16 mouse cellular contexts compared by ENCODE assay signal in genomic region chr5:97986656-97987294, GRCm38 (mm10). TPM values are rescaled to one million over a fixed set of nuclear protein-coding genes. Genes with fewer than 3 reads are reported as not detected.
DNase-seq lines count a peak whose midpoint lies in the region; ATAC-seq and TF ChIP-seq lines count a peak whose summit lies in the region.
"Had no signal": no experiment of that assay in that cellular context is flagged by ENCODE, and none has a peak within 500 bp of the region (broad histone marks: within the 10 kb centered on the region; RNA-seq: fewer than 3 reads in every experiment).

No protein-coding gene starts in this region.

- no peak for TF ChIP-seq CTCF in hindbrain, postnatal 0 days (IDR thresholded peaks at IDR 0.05; ENCODE audit: low read depth)

- H3K4me2 ChIP-seq in hindbrain, postnatal 0 days (ENCODE audit: low read depth, low read length) = no peak overlapping the region
- no peak overlapping the region for H3K4me2 ChIP-seq in hindbrain, embryonic 12.5 days (replicated peaks)
- H3K4me2 ChIP-seq: embryonic facial prominence, embryonic 12.5 days; liver, embryonic 12.5 days had no signal

- H3K27ac ChIP-seq in hindbrain, postnatal 0 days = no peak overlapping the region
- no peak overlapping the region for H3K27ac ChIP-seq in hindbrain, embryonic 12.5 days
- H3K27ac ChIP-seq: embryonic facial prominence, embryonic 12.5 days; liver, embryonic 12.5 days; midbrain, embryonic 10.5 days had no signal

- no peak for ATAC-seq in hindbrain, postnatal 0 days
- ATAC-seq in hindbrain, embryonic 12.5 days (ENCODE audit: low FRiP score) = no peak
- ATAC-seq: liver, embryonic 12.5 days had no signal

- no peaks in the 10 kb centered on the region for H3K36me3 ChIP-seq in hindbrain, postnatal 0 days (ENCODE audit: insufficient read depth, low read length)
- no peaks in the 10 kb centered on the region for H3K36me3 ChIP-seq in hindbrain, embryonic 12.5 days

- WGBS in hindbrain, postnatal 0 days = 79% methylated on average over 4 of the region's 4 CpGs
- 91% methylated on average over 4 of the region's 4 CpGs for WGBS in hindbrain, embryonic 12.5 days

- no peaks in the 10 kb centered on the region for H3K9me3 ChIP-seq in hindbrain, postnatal 0 days (ENCODE audit: low read length)
- no peaks in the 10 kb centered on the region for H3K9me3 ChIP-seq in hindbrain, embryonic 12.5 days (replicated peaks)
- H3K9me3 ChIP-seq: embryonic facial prominence, embryonic 12.5 days; liver, embryonic 12.5 days had no signal

- H3K27me3 ChIP-seq in hindbrain, postnatal 0 days (ENCODE audit: insufficient read depth, low read length) = no peaks in the 10 kb centered on the region
- no peaks in the 10 kb centered on the region for H3K27me3 ChIP-seq in hindbrain, embryonic 12.5 days
- H3K27me3 ChIP-seq: embryonic facial prominence, embryonic 12.5 days; liver, embryonic 12.5 days had no signal

- no peaks in the 10 kb centered on the region for H3K4me1 ChIP-seq in hindbrain, postnatal 0 days (ENCODE audit: insufficient read depth, low read length)
- H3K4me1 ChIP-seq in hindbrain, embryonic 12.5 days = no peaks in the 10 kb centered on the region
- H3K4me1 ChIP-seq: liver, embryonic 12.5 days; midbrain, embryonic 10.5 days had no signal

- no peak overlapping the region for H3K9ac ChIP-seq in hindbrain, postnatal 0 days (replicated peaks; ENCODE audit: low read length)
- no peak overlapping the region for H3K9ac ChIP-seq in hindbrain, embryonic 12.5 days
- H3K9ac ChIP-seq: embryonic facial prominence, embryonic 12.5 days; liver, embryonic 12.5 days had no signal

- intact Hi-C loops in heart, postnatal 14 days (cut with DNase I) = no loop called here

- peak; percentile 64 for DNase-seq in adrenal gland, adult 2 months
- DNase-seq in adrenal gland, postnatal 14 days = no peak
- DNase-seq in NIH3T3 (ENCODE audit: low read depth) = peak; percentile 80
- peak; percentile 62 to 71 for DNase-seq in heart, adult 9 months (ENCODE audit: low spot score in 2 of 2)
- peak; percentile 27 to 57 for DNase-seq in heart, postnatal 14 days
- no peak for DNase-seq in hindbrain, postnatal 0 days (ENCODE audit: low spot score)
- DNase-seq in cerebellum, adult 11 months = no peak
- DNase-seq: cerebellum, postnatal 36 days; kidney, adult 2 months; kidney, postnatal 4 days; right cerebral cortex, postnatal 25 days; thymus, adult 2 months had no signal

- H3K4me3 ChIP-seq in hindbrain, postnatal 0 days (ENCODE audit: low read length) = no peak overlapping the region
- no peak overlapping the region for H3K4me3 ChIP-seq in hindbrain, embryonic 12.5 days
- H3K4me3 ChIP-seq: embryonic facial prominence, embryonic 12.5 days; liver, embryonic 12.5 days; midbrain, embryonic 10.5 days had no signal

RNA-seq across cellular contexts. Expression of gene Antxr2, which starts 44.1 kb away (rescaled TPM):
- 10 to 100 TPM; 49.8 to 50.1 TPM for total RNA-seq in adrenal gland, adult 2 months (2021)
- polyA plus RNA-seq in adrenal gland, adult 2 months (2012; rRNA removed) = 10.6 and 12.4 TPM in 2 replicates
- 23.9 and 32.8 TPM in 2 replicates for total RNA-seq in adrenal gland, postnatal 14 days (2021)
- 10 to 100 TPM; 69.3 to 73.9 TPM for total RNA-seq in heart, postnatal 14 days (2021)
- 5.4 and 9.2 TPM in 2 replicates for total RNA-seq in hindbrain, postnatal 0 days (2014; rRNA removed)
- polyA plus RNA-seq in hindbrain, postnatal 0 days (2015; fragmentation: Nextera tagmentation; extraction: Ambion mirVana) = 2.4 and 2.7 TPM in 2 replicates
- polyA plus RNA-seq in hindbrain, embryonic 12.5 days (2016; fragmentation: Nextera tagmentation; extraction: Ambion mirVana) = 11.5 and 13.6 TPM in 2 replicates

Comparison
In these comparisons a context has a peak if more than half of its experiments do, and no peak if none do; other contexts are left out.
1. DNase-seq: peak in adrenal gland, adult 2 months (single experiment), NIH3T3 (single experiment), heart, adult 9 months (2 of 2) and heart, postnatal 14 days (2 of 2); none in adrenal gland, postnatal 14 days (single experiment), hindbrain, postnatal 0 days (single experiment) and cerebellum, adult 11 months (single experiment).